Mouse (Mus musculus) midbrain, embryonic 10.5 days (tissue): ENCODE results near the gene Tnfrsf25. TPM values are rescaled to one million over a fixed set of nuclear protein-coding genes. Genes with fewer than 3 reads are reported as not detected.

Source experiments
- DNase-seq: peaks from one replicate; pipeline ENCODE4 v3.0.0-alpha.2; 2017; ENCODE audit warnings: low spot score
- H3K27ac ChIP-seq: fragments of 300-500 bp; sonication (generic); replicated peaks from 2 replicates; pipeline ENCODE4 v1.5.1; 2016; ENCODE audit warnings: mild to moderate bottlenecking
- H3K27me3 ChIP-seq: fragments of 300-500 bp; sonication (generic); 2 replicates; pipeline ENCODE4 v1.6.1; 2016; ENCODE audit warnings: low read depth, mild to moderate bottlenecking; ENCODE audit not compliant: poor library complexity, severe bottlenecking
- H3K36me3 ChIP-seq: fragments of 300-500 bp; sonication (generic); 2 replicates; pipeline ENCODE4 v1.6.1; 2016; ENCODE audit warnings: mild to moderate bottlenecking, moderate library complexity
- H3K4me1 ChIP-seq: fragments of 300-500 bp; sonication (generic); 2 replicates; pipeline ENCODE4 v1.6.1; 2016
- H3K4me3 ChIP-seq: fragments of 300-500 bp; sonication (generic); 2 replicates; pipeline ENCODE4 v1.5.1; 2016; ENCODE audit warnings: mild to moderate bottlenecking, moderate library complexity
- H3K9me3 ChIP-seq: fragments of 300-500 bp; sonication (generic); replicated peaks from 2 replicates; pipeline ENCODE4 v1.6.1; 2016; ENCODE audit warnings: mild to moderate bottlenecking
- WGBS: fragments of 180-500 bp; shearing (Covaris S2); methylation state at CpG from one replicate; pipeline ENCODE4 v1.1.7; 2016; 5-methylcytosine and 5-hydroxymethylcytosine counted together
- polyA plus RNA-seq: library from polyadenylated mRNA; unstranded; fragments of >200 nt; fragmentation: Nextera tagmentation; extraction: Ambion mirVana; gene quantifications from 2 replicates; pipeline ENCODE4 v1.2.1, GENCODE M21; 2016

The Tnfrsf25 gene
- polyA plus RNA-seq, 1 experiment from 2014 or later = 0.47 TPM

DNA sequence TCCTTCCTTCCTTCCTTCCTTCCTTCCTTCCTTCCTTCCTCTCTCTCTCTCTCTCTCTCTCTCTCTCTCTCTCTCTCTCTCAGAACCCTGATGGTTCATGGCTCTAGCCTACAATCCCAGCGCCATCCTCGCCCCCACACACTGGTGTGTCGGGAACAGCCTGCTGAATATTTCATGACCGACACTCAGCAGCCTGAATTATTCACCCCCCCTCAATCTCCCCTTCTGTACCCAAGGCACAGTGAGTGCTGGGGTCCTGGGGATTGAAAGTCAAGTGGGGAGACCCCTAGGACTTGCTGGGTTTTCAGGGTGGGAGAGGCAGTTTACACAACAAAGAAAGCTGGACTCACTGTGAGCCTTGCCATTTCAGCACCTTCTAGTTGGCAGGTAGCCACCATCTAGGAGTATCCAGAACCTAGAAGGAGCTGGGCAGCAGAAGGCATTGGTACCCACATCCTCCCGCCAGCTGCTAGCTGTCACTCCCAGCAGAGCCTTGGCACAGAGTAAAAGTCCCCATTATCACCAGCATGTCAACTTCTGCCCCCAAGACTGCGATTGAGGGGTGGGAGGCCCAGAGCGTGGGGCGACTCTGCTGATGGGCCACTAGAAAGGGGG is 25.9 kb downstream of the Tnfrsf25 start:
- Histone ChIP-seq H3K4me1 (peaks cover 11% of the 10 kb centered on the region), H3K4me3 (no peak overlapping the region), H3K9me3 (no peaks in the 10 kb centered on the region), H3K36me3 (no peaks in the 10 kb centered on the region), H3K27me3 (peaks cover 69% of the 10 kb centered on the region), H3K27ac (no peak overlapping the region)
- WGBS = 83% methylated on average over 8 of the region's 8 CpGs
- DNase-seq = no peak

DNA sequence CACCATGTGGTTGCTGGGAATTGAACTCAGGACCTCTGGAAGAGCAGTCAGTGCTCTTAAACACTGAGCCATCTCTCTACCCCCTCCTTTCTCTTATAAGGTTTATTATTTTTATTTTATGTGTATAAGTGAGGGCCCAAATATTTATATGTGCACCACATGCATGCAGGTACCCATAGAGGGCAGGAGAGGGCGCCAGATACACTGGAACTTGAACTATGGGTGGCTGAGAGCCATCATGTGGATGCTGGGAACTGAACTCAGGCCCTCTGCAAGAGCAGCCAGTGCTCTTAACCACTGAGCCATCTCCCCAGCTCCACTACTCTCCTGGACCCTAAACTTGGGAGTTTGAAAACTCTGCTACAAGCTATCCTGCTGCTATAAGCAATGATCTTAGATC is 27.9 kb downstream of the Tnfrsf25 start:
- 41% methylated on average over 1 of the region's 1 CpGs for whole genome bisulfite sequencing
- Histone ChIP-seq H3K4me3 (no peak overlapping the region), H3K4me1 (peaks cover 5% of the 10 kb centered on the region), H3K27me3 (peaks cover 67% of the 10 kb centered on the region), H3K27ac (no peak overlapping the region), H3K9me3 (no peaks in the 10 kb centered on the region), H3K36me3 (no peaks in the 10 kb centered on the region)
- DNase-seq = no peak

DNA sequence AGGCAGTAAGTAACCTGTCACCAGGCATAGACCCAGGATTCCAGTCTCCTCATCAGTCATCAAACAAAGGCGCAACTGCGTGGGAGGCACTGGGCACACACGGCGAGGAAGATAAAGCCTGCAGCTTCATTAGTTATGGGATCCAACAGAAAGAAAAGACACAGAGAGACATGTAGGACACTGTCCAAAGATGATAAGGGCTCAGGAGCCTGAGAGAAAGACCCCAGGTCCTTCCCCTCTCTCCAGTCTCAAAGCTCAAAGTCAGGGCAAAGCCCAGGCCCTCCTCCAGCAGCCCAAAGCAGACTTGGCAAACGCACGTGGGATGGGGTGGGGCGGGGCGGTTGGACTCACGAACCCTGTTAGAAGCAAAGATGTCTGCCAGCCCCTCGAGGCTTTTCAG is 29.7 kb downstream of the Tnfrsf25 start:
- H3K4me1 ChIP-seq = no peaks in the 10 kb centered on the region
- H3K27ac ChIP-seq = no peak overlapping the region
- no peak overlapping the region for H3K4me3 ChIP-seq
- H3K36me3 ChIP-seq = no peaks in the 10 kb centered on the region
- no peak for DNase-seq
- WGBS = 78% methylated on average over 10 of the region's 10 CpGs
- peaks cover 72% of the 10 kb centered on the region for H3K27me3 ChIP-seq
- no peaks in the 10 kb centered on the region for H3K9me3 ChIP-seq

DNA sequence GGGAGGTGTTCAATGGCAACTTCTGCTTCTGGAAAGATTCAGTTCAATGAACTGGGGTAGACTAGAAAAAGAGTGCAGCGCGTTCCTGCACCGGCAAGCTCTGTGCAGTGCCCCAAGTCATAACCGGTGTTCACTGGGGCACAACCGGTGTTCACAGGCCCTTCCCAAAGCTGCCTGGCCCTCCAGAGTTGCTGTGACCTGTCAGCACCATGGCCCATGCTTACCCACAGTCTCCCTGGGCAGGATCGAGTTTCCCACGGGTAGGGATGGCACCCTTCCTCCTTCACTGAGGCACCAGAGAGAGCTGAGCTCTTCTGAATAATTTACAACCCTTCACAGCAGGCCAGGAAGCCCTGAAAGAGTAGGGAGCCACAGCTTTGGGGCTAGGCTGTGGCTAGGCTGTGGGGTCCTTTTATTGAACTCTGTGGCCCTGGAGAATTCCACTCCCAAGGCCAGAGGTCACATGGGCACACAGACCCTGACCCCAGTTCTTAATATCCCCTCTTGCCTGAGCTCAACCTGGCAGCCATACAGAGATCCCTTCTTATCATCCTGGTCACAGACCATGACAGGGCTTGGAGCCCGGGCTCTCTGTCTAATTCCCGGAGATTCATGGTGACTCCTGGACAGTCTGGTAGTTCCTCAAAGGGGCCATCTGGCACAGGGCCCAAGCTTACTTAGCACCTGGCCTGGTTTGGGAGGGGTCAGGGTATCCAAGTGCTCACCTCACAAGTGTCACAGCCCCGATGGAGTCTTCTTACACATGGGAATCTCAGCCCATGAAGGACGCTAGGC is 30.5 kb downstream of the Tnfrsf25 start:
- Histone ChIP-seq H3K27me3 (peaks cover 72% of the 10 kb centered on the region), H3K27ac (no peak overlapping the region), H3K4me1 (peaks cover under 1% of the 10 kb centered on the region; the same call in 1 of the 2 replicates), H3K4me3 (no peak overlapping the region), H3K36me3 (no peaks in the 10 kb centered on the region), H3K9me3 (no peaks in the 10 kb centered on the region)
- WGBS = 78% methylated on average over 11 of the region's 11 CpGs
- DNase-seq = no peak

DNA sequence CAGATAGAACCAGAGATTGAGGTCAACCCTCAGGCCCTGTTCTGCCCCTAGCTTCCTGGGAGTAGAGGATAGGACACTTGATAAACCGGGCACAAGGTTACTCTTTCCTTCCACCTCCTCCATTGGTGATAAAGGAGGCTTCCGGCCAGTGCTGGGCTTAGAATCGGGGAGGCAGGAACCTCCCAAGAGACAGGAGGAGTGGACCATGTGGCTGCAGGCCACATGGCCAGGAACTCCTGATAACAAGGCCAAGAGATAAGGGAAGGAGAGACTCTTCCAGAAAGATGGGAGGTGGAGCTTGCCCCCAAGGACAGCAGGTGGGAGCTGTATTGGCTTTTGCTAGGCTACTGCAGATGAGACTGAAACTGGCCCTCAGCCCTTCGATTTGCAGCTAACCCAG is 34.8 kb downstream of the Tnfrsf25 start:
- no peaks in the 10 kb centered on the region for H3K9me3 ChIP-seq
- no peak overlapping the region for H3K4me3 ChIP-seq
- H3K36me3 ChIP-seq = no peaks in the 10 kb centered on the region
- peaks cover 21% of the 10 kb centered on the region for H3K4me1 ChIP-seq
- no peak overlapping the region for H3K27ac ChIP-seq
- WGBS = 79% methylated on average over 4 of the region's 4 CpGs
- H3K27me3 ChIP-seq = peaks cover 90% of the 10 kb centered on the region
- no peak for DNase-seq

DNA sequence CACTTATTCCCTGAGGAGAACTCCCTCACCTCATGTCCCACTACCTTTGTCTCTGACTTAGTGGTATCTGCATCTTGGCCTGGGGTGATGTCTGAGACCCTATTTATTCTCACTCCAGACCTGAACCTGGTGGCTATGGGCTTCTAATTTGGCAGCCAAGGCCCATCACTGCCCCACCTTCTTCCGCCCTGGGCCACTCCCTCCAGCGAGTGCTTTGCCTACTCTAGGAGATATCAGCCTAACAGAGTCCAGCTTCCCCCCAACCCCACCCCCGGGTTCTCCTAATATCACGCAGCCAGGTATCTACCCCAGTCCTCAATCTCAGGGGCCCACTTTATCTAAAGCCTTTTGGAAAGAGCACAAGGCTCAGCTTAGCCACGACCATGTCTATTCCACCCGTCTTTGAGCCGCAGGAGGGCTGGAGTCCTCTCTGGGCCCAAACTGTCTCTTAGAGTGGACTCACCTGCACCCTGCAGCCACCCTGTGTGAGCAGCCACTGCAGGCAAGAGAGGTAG is 35.8 kb downstream of the Tnfrsf25 start:
- Histone ChIP-seq H3K36me3 (no peaks in the 10 kb centered on the region), H3K27ac (no peak overlapping the region; the same call in 1 of the 2 replicates), H3K9me3 (no peaks in the 10 kb centered on the region), H3K4me3 (peak overlapping the region; percentile 53), H3K4me1 (peaks cover 21% of the 10 kb centered on the region), H3K27me3 (peaks cover 94% of the 10 kb centered on the region)
- WGBS = 16% methylated on average over 7 of the region's 7 CpGs
- no peak for DNase-seq

DNA sequence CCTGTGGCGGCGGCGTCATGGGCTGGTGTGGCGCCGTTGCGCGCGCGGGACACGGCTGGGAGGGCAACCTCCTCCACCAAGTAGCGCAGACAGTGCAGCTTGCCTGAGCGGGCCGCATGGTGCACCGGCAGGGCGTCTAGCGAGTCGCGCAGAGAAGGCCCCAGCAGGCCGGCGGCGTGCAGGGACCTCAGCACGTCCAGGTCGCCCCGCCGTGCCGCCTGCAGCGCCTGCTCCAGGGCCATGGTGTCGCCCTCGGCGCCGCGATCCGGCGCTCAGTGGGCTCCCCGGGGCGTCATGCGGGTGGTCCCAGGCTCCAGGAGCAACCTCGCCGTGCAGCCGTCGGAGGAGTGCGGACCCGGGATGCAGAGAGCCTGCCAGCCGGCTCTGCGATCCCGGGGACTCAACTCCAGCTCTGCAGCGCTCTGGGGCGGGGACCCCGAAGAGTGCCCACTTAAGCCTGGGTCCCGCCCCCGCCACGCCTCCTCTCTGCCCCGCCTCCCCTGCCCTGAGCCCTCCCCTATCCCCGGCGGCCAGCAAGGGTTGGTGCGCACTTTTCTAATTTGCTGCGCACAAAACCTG is 36.3 kb downstream of the Tnfrsf25 start, which contains the start of gene Espn:
Gene Espn, minus strand, starts transcription at position 406 of the 579 bp plus-strand sequence.
- peak within 1 kb of the TSS; percentile 53 for H3K4me3 ChIP-seq
- DNase-seq = peak; percentile 80
- H3K4me1 ChIP-seq = peaks cover 21% of the 10 kb centered on the region
- H3K27ac ChIP-seq = no peak within 1 kb of the TSS; the same call in 1 of the 2 replicates
- H3K36me3 ChIP-seq = no peaks in the 10 kb centered on the region
- H3K27me3 ChIP-seq = peaks cover 96% of the 10 kb centered on the region
- under 1% methylated on average over 54 of the region's 57 CpGs for WGBS
- no peaks in the 10 kb centered on the region for H3K9me3 ChIP-seq

DNA sequence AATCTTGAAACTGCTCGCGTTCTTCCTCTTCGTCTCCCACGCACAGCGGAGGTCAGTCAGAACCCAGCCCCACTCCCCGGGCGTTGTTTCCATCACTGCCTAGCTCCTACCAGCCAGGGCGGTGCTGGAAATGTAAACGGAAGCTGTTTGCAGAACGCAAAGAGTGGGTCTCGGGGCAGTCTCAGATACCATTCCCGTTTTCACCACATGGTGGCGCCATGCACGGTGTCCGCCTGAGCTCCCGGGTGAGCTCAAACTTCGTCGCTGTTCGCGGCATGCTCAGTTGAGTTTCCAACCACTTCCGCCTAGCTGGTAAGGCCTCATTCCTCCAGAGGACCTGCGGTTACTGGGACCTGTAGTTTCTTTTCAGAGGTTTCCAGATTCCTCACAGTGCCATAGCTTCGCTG is 38.0 kb downstream of the Tnfrsf25 start:
- Histone ChIP-seq H3K27ac (no peak overlapping the region), H3K4me1 (peaks cover 31% of the 10 kb centered on the region), H3K4me3 (peak overlapping the region; percentile 37), H3K36me3 (no peaks in the 10 kb centered on the region), H3K9me3 (no peaks in the 10 kb centered on the region), H3K27me3 (peaks cover 97% of the 10 kb centered on the region)
- DNase-seq = peak; percentile 86
- WGBS = 2% methylated on average over 23 of the region's 23 CpGs

DNA sequence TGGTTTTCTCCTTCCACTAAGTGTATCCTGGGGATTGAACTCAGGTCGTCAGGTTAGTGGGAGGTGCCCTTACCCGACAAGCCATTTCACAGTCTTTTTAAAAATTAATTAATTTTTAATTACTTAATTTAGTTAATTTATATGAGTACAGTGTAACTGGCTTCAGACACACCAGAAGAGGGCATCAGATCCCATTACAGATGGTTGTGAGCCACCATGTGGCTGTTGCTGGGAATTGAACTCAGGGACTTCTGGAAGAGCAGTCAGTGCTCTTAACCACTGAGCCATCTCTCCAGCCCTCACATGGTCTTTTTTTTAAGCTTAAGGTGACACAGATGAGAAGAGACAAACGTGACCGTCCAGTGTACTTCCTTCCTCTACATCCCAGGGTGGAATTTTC is 39.3 kb downstream of the Tnfrsf25 start:
- DNase-seq = no peak
- Histone ChIP-seq H3K27me3 (peaks cover 97% of the 10 kb centered on the region), H3K4me3 (no peak overlapping the region), H3K9me3 (no peaks in the 10 kb centered on the region), H3K4me1 (peaks cover 44% of the 10 kb centered on the region), H3K36me3 (no peaks in the 10 kb centered on the region), H3K27ac (no peak overlapping the region)
- WGBS = 75% methylated on average over 4 of the region's 4 CpGs

DNA sequence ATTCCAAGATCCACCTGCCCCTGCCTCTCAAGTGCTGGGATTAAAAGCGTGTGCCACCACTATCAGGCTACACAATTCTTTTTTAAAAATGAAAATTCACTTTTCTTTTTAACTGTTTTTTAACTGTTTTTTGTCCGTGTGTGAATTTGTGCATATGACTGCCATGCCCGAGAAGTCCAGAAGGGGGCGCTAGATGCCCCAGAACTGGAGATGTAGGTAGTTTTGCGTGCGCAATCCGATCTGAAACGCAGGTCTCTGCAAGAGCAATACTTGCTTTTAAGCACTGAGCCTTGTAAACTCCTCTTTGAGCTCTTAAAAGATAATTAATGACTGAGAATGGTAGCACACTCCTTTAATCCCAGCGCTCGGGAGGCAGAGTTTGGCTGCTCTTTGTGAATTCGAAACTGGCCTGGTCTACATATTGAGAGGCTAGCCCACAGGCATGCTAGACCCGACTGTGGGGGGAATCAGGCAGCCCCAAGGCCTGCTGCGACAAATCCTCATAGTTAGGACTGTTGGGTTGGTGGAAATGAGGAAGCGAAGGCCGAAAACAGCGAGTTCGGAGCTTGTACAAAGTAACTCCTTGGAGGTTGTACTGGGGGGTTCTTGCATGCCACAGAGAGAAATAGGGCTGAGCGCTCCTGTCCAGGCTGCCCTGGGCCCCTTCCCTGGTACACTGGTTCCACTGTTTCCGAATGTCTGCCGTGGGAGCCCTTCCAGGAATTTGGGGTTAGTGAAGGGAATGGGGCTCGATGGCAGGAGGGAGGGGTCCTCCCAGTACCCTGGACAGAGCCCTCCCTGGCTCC is 42.2 kb downstream of the Tnfrsf25 start:
- Histone ChIP-seq H3K4me1 (peaks cover 35% of the 10 kb centered on the region), H3K9me3 (no peaks in the 10 kb centered on the region), H3K27me3 (peaks cover 97% of the 10 kb centered on the region), H3K27ac (no peak overlapping the region), H3K36me3 (no peaks in the 10 kb centered on the region), H3K4me3 (peak overlapping the region; percentile 34; the same call in 1 of the 2 replicates)
- WGBS = 18% methylated on average over 21 of the region's 21 CpGs
- peak; percentile 64 for DNase-seq

DNA sequence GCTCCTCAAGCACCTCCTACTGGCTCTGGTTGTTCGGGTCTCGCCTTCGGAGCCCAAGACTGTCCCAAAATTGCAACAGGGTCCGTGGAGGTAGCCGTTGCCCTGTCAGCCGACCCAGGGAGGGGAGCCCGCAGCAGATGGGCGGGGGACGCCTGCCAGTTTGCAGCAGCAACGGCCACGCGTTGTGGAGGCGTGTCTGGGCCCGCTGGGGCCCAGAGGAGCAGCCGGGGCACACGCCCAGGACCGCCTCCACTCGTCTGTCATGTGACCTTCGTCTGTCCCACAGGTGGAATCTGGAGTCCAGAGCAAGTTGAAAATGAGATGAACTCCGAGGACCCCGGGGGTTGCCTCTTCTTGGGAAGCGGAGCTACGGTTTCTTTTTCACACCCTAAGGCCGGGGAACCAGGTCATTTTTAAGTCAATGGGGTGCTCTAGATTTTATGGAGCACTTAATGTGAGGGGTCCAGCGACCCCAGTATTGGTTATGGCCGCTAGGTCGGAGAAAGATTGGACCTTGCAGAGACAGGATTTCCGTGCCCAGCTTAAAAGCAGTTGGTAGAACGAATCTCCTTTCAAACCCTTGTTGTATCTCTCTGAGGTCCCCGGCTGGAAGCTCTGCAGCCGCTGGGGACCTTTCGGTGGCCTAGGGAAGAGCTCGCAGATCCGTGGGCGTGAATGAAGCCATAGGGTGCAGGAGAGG is 43.0 kb downstream of the Tnfrsf25 start, which contains the start of gene Hes2:
Gene Hes2, plus strand, starts transcription at position 283 of the 700 bp plus-strand sequence.
- Histone ChIP-seq H3K9me3 (no peaks in the 10 kb centered on the region), H3K36me3 (no peaks in the 10 kb centered on the region), H3K4me1 (peaks cover 30% of the 10 kb centered on the region), H3K4me3 (peak within 1 kb of the TSS; percentile 34), H3K27ac (no peak within 1 kb of the TSS), H3K27me3 (peaks cover 94% of the 10 kb centered on the region)
- 4% methylated on average over 35 of the region's 35 CpGs for WGBS
- no peak for DNase-seq

DNA sequence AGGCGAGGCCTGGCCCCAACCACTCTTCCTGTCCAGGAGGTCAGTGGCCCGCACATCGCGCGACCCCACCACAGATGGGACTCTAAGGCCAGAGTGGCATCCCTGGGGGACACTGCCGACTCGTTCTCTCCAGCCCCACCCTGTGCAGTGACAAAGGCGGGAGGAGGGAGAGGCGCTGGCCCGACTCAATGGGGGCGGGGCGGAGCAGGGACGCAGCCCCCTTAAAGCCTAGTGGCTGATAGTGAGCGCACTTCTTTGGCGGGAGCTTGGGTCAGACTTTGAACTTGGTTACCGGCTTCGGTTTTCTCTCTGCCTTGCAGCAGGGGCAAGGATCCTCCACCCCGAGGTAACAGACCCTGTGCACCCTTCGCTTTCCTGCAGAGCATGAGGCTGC is 43.5 kb downstream of the Tnfrsf25 start:
- 3% methylated on average over 19 of the region's 19 CpGs for WGBS

More for the DNA sequence above, 43.5 kb downstream of the Tnfrsf25 start:
- DNase-seq = peak; percentile 44
- Histone ChIP-seq H3K27me3 (peaks cover 94% of the 10 kb centered on the region), H3K9me3 (no peaks in the 10 kb centered on the region), H3K4me1 (peaks cover 27% of the 10 kb centered on the region), H3K36me3 (no peaks in the 10 kb centered on the region), H3K4me3 (peak overlapping the region; percentile 34), H3K27ac (no peak overlapping the region)
